Mouse (Mus musculus): ENCODE results near the gene Siah2.
A peak's percentile ranks its signal among the peaks of the same experiment; 100 is the strongest.

The Siah2 gene

GRCm38 (mm10) chr3:58663970-58664369 is 28.2 kb downstream of the Siah2 start:
- DNase-seq (ENCODE audit: low spot score in 2 of 2), result no peak

DNA sequence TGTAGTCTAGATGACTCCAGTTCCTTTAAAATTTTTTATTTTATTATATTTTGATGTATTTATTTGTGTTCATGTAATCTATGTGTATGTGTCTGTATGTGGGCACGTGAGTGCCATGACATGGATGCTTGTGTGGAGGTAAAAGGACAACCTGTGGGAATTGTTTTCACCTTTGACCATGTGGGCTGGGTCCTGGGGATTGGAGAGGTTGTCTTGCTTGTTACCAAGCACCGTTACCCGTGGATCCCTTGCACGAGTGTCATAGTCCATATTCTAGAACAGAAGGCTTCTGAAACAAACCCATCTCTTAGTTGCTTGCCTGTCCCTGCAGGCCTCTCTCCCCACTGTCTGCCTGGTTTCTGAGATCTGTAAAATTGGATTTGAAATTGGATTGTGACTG is 31.6 kb downstream of the Siah2 start:
- DNase-seq (ENCODE audit: low spot score in 2 of 2), result no peak

DNA sequence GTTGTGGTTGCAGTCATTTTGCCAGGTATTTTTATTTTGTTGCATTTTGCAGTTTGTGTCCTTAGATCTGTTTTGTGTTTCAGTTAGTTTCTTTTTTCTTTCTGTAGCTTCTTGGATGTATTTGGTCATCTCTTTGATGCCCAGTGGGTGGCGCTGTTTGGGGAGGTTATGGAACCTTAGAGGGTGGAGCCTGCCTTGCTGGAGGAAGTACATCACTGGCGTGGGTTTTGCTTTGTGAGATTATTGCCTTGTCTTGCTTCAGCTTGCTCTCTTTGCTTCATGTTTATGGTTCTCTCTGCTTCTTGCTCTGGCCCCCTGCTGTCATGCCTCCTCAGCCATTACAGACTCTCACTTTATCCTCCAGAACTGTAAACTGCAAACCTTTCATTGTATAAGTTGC is 34.8 kb downstream of the Siah2 start:
- DNase-seq (ENCODE audit: low spot score in 2 of 2), result no peak

DNA sequence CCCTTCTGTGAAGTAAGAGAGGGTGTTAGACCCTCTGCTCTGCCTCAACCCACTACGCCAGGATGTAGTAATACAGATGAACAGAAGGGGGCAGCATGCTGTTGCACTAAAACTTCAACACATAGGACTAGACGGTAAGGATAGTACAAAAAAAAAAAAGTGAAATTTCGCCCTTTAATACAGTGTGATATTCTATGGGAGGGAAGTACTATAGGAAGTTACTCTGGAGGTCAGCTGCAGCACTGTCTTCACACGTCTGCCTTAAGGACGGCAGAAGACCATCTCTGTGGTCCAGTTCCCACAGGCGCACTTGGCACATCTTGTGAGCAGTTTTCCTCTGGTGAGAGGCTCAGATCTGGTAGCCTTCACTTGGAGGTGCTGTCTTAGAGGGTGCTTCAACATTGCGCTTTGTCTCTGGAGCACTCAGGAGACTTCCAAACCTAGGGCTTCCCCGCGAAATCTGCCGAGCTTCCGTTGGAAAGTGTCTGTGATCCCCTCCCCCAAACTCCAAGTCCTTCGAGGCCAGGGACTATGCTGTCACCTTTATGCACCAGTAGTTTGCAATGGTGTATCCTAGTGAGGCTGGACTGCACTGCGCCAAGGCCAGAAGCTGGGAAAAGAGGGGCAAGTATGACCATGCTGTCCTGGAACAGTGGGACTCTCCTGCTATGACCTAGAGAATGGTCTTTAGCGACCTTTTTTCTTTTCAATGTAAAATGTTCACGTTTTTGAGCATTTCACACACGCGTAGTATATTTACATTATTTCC is 36.7 kb downstream of the Siah2 start:
- DNase-seq (ENCODE audit: low spot score in 2 of 2), result peak in 1 of 2 experiments; percentile 33

- no peak for DNase-seq (ENCODE audit: low spot score in 2 of 2)
Observed at GRCm38 (mm10) chr3:58653907-58654306, 38.3 kb downstream of the Siah2 start.

DNA sequence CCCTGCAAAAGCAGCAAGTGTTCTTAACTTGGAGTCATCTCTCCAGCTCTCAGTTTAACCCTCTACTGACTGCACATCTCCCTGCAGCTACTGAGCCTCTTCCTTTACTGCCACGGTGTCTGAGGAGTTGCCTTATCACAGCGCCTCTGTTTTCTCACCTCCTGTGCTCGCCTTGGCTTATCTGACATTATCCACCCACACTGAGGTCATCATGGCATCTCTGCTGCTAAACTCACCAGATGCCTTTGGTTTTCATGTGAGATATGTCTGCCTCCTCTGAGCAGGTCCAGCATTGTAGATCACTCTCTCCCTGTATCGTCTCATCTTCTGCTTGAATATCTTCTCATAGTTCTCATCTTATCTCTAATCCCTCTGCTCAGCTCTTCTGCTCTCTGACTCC is 41.9 kb downstream of the Siah2 start:
- DNase-seq (ENCODE audit: low spot score in 2 of 2), result no peak

DNA sequence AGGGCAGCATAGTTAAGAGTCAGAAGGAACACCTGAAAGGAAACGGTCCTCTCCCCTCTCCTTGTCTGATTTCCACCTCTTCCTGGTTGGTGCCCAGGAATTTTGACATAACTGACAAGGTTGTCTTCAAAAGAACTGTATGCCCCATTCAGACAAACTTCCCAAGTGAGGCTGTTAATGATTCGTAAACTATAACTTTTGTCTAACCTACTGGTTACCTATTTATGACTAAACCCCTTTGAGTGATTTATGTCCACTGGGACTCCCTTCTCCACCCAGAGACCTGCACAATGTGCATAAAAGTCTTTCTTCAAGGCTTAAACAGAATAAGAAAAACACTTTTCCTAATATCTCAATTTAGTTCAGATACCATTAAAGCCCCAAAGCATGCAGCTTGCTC is 45.0 kb downstream of the Siah2 start:
- DNase-seq (ENCODE audit: low spot score in 2 of 2), result no peak

- no peak for DNase-seq (ENCODE audit: low spot score in 2 of 2)
Observed at GRCm38 (mm10) chr3:58646180-58646579, 46.0 kb downstream of the Siah2 start.

GRCm38 (mm10) chr3:58636406-58637295 is 55.5 kb downstream of the Siah2 start, which contains the start of gene Erich6:
Gene Erich6 (minus strand): TSS chr3:58637207.
- peak in 1 of 2 experiments; percentile 6 for DNase-seq (ENCODE audit: low spot score in 2 of 2)

GRCm38 (mm10) chr3:58631693-58632092 is 60.5 kb downstream of the Siah2 start:
- DNase-seq (ENCODE audit: low spot score in 2 of 2), result peak in 1 of 2 experiments; percentile 23

DNA sequence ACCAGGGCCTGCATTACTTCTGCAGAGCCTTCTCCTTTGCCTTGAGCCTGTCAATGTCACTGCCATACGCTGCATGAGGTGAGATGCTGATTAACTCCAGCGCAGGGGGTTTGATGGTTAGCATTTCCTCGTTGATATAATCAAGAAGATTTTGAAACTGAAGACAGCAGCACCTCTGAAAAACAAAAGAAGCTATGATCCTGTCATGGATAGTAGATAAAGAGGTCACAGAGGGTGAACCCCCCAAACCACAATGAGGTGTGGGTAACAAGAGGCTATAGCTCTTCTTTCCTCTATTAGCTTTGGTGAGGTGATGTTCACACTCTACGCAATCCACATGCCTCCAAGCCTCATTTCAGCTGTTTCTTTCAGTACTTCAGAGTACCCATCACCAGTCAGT is 67.2 kb downstream of the Siah2 start:
- DNase-seq (ENCODE audit: low spot score in 2 of 2), result no peak

Data from right cerebral cortex, postnatal 36 days (tissue).